Mouse (Mus musculus): Measurements from ENCODE around the gene Foxp1. TPM values are rescaled to one million over a fixed set of nuclear protein-coding genes. Genes with fewer than 3 reads are reported as not detected.

Gene Foxp1
- polyA plus RNA-seq, 1 experiment: 31.4 TPM

GRCm38 (mm10) chr6:99063982-99064484, 458.5 kb downstream of the Foxp1 start:
- DNase-seq (ENCODE audit: low read depth, low spot score): no peak
- 62% methylated on average over 10 of the region's 10 CpGs for WGBS

GRCm38 (mm10) chr6:99062931-99063330, 459.6 kb downstream of the Foxp1 start:
- WGBS: 83% methylated on average over 8 of the region's 8 CpGs
- no peak for DNase-seq (ENCODE audit: low read depth, low spot score)

GRCm38 (mm10) chr6:99058688-99059087, 463.8 kb downstream of the Foxp1 start:
- no peak for DNase-seq (ENCODE audit: low read depth, low spot score)
- WGBS: 89% methylated on average over 3 of the region's 3 CpGs

- no peak for DNase-seq (ENCODE audit: low read depth, low spot score)
- WGBS: 87% methylated on average over 4 of the region's 4 CpGs
Observed at GRCm38 (mm10) chr6:99057113-99057553, 465.4 kb downstream of the Foxp1 start.

GRCm38 (mm10) chr6:99056379-99056778, 466.1 kb downstream of the Foxp1 start:
- no peak for DNase-seq (ENCODE audit: low read depth, low spot score)
- 77% methylated on average over 2 of the region's 2 CpGs for WGBS

- 96% methylated on average over 2 of the region's 2 CpGs for WGBS
- DNase-seq (ENCODE audit: low read depth, low spot score): no peak
Observed at GRCm38 (mm10) chr6:99053998-99054397, 468.5 kb downstream of the Foxp1 start.

GRCm38 (mm10) chr6:99053111-99053510, 469.4 kb downstream of the Foxp1 start:
- DNase-seq (ENCODE audit: low read depth, low spot score): no peak
- WGBS: 78% methylated on average over 7 of the region's 7 CpGs

GRCm38 (mm10) chr6:99051724-99052123, 470.8 kb downstream of the Foxp1 start:
- DNase-seq (ENCODE audit: low read depth, low spot score): no peak

- WGBS: 68% methylated on average over 3 of the region's 3 CpGs
- DNase-seq (ENCODE audit: low read depth, low spot score): no peak
Observed at GRCm38 (mm10) chr6:99050288-99051006, 472.1 kb downstream of the Foxp1 start.

GRCm38 (mm10) chr6:99047322-99047721, 475.2 kb downstream of the Foxp1 start:
- DNase-seq (ENCODE audit: low read depth, low spot score): peak; percentile 73
- WGBS: 25% methylated on average over 5 of the region's 5 CpGs

GRCm38 (mm10) chr6:99045845-99046788, 476.4 kb downstream of the Foxp1 start:
- WGBS: 87% methylated on average over 5 of the region's 5 CpGs
- DNase-seq (ENCODE audit: low read depth, low spot score): no peak

- 77% methylated on average over 12 of the region's 12 CpGs for WGBS
- no peak for DNase-seq (ENCODE audit: low read depth, low spot score)
Observed at GRCm38 (mm10) chr6:99043932-99044664, 478.4 kb downstream of the Foxp1 start.

GRCm38 (mm10) chr6:99043226-99043625, 479.3 kb downstream of the Foxp1 start:
- no peak for DNase-seq (ENCODE audit: low read depth, low spot score)

GRCm38 (mm10) chr6:99042175-99042954, 480.2 kb downstream of the Foxp1 start:
- 92% methylated on average over 6 of the region's 6 CpGs for WGBS
- no peak for DNase-seq (ENCODE audit: low read depth, low spot score)

More at GRCm38 (mm10) chr6:99043226-99043625, 479.3 kb downstream of the Foxp1 start:
- 81% methylated on average over 7 of the region's 7 CpGs for WGBS

GRCm38 (mm10) chr6:99038977-99039376, 483.5 kb downstream of the Foxp1 start:
- WGBS: 97% methylated on average over 2 of the region's 2 CpGs
- no peak for DNase-seq (ENCODE audit: low read depth, low spot score)

GRCm38 (mm10) chr6:99035459-99036375, 486.8 kb downstream of the Foxp1 start:
- 85% methylated on average over 8 of the region's 8 CpGs for WGBS
- no peak for DNase-seq (ENCODE audit: low read depth, low spot score)

- 38% methylated on average over 6 of the region's 6 CpGs for WGBS
- no peak for DNase-seq (ENCODE audit: low read depth, low spot score)
Observed at GRCm38 (mm10) chr6:99033062-99033461, 489.5 kb downstream of the Foxp1 start.

- DNase-seq (ENCODE audit: low read depth, low spot score): no peak
- 37% methylated on average over 9 of the region's 9 CpGs for WGBS
Observed at GRCm38 (mm10) chr6:99031321-99031903, 491.1 kb downstream of the Foxp1 start.

Measured in large intestine, adult 2 months (tissue).